Mouse (Mus musculus) subcutaneous adipose tissue, adult 2 months (tissue): Measurements from ENCODE around the gene Pmm2. TPM values are rescaled to one million over a fixed set of nuclear protein-coding genes. Genes with fewer than 3 reads are reported as not detected.

Experiments used
- polyA plus RNA-seq: library from polyadenylated mRNA; depleted of rRNA; stranded (reverse); fragments of >200 nt; gene quantifications from 2 replicates; pipeline ENCODE4 v1.2.3, GENCODE M21; 2012; ENCODE audit warnings: low replicate concordance; rRNA removed

The Pmm2 gene
- 71.3 and 72.4 TPM in 2 replicates for polyA plus RNA-seq

GRCm38 (mm10) chr16:8637217-8638051, at the start of gene Pmm2, which contains the start of gene Tmem186:
Gene Pmm2 (plus strand): TSS chr16:8637674.
Gene Tmem186 (minus strand): TSS chr16:8637712.

GRCm38 (mm10) chr16:8671551-8672349, 34.3 kb downstream of the Pmm2 start, which contains the start of gene Carhsp1:
Gene Carhsp1 (minus strand): TSS chr16:8672155.

GRCm38 (mm10) chr16:8680470-8680869, 43.0 kb downstream of the Pmm2 start, which contains the start of gene Gm5767:
Gene Gm5767 (plus strand): TSS chr16:8680770.

Other genes starting within 250 kb of the Pmm2 start
- gene Tmem114, start 212.5 kb upstream of the Pmm2 start, polyA plus RNA-seq, result 0.14 TPM in 1 of 2 replicates, not detected in the other
- gene Mettl22, start 166.9 kb upstream of the Pmm2 start, polyA plus RNA-seq, result 35.0 and 40.9 TPM in 2 replicates
- 21.2 and 29.2 TPM in 2 replicates for gene Abat, start 124.2 kb upstream of the Pmm2 start, polyA plus RNA-seq
- 16.4 and 16.7 TPM in 2 replicates for gene Tmem186, start within 50 bp of the Pmm2 start, polyA plus RNA-seq
- 115 and 186 TPM in 2 replicates for gene Carhsp1, start 34.5 kb downstream of the Pmm2 start, polyA plus RNA-seq
- 0.56 TPM in 1 of 2 replicates, not detected in the other for gene Gm5767, start 43.1 kb downstream of the Pmm2 start, polyA plus RNA-seq
- 23.6 and 40.0 TPM in 2 replicates for gene Usp7, start 154.6 kb downstream of the Pmm2 start, polyA plus RNA-seq
- gene 1810013L24Rik, start 192.4 kb downstream of the Pmm2 start, polyA plus RNA-seq, result 23.9 and 27.3 TPM in 2 replicates